Mouse (Mus musculus): ENCODE measurements around the gene Fpr2. TPM values are rescaled to one million over a fixed set of nuclear protein-coding genes. Genes with fewer than 3 reads are reported as not detected.

The Fpr2 gene
- polyA plus RNA-seq, 2 experiments: 0.14 to 0.36 TPM

GRCm38 (mm10) chr17:17845187-17846027, 42.2 kb upstream of the Fpr2 start:
- Histone ChIP-seq H3K4me2 (replicated peaks; ENCODE audit: low read depth, low read length, severe bottlenecking) (no peak overlapping the region), H3K36me3 (ENCODE audit: control insufficient read depth, insufficient read depth, low read length) (peaks cover 38% of the 10 kb centered on the region), H3K9me3 (ENCODE audit: control insufficient read depth, low read length) (no peaks in the 10 kb centered on the region), H3K27ac (replicated peaks; ENCODE audit: low read depth, low read length) (no peak overlapping the region), H3K4me1 (ENCODE audit: control insufficient read depth, insufficient read depth, low read length) (no peaks in the 10 kb centered on the region), H3K4me3 (replicated peaks; ENCODE audit: low read length) (no peak overlapping the region), H3K27me3 (ENCODE audit: control insufficient read depth, insufficient read depth, low read length) (no peaks in the 10 kb centered on the region), H3K9ac (ENCODE audit: low read depth, low read length, severe bottlenecking) (no peak overlapping the region)
- no peak for TF ChIP-seq POLR2A (IDR thresholded peaks at IDR 0.05; ENCODE audit: borderline replicate concordance, extremely low read depth, insufficient read depth, insufficient read length)
- 72% methylated on average over 10 of the region's 10 CpGs for WGBS
- no peak for ATAC-seq (ENCODE audit: low FRiP score, low read depth)
- DNase-seq (ENCODE audit: low spot score): no peak

- no peak for ATAC-seq (ENCODE audit: low FRiP score, low read depth)
- DNase-seq (ENCODE audit: low spot score): no peak
Measured at GRCm38 (mm10) chr17:17848988-17849387, 38.6 kb upstream of the Fpr2 start.

GRCm38 (mm10) chr17:17849906-17850712, 37.5 kb upstream of the Fpr2 start:
- Histone ChIP-seq H3K36me3 (ENCODE audit: control insufficient read depth, insufficient read depth, low read length) (peaks cover 18% of the 10 kb centered on the region; the same call in 1 of the 2 replicates), H3K4me2 (replicated peaks; ENCODE audit: low read depth, low read length, severe bottlenecking) (no peak overlapping the region), H3K4me3 (replicated peaks; ENCODE audit: low read length) (no peak overlapping the region), H3K9me3 (ENCODE audit: control insufficient read depth, low read length) (no peaks in the 10 kb centered on the region), H3K27me3 (ENCODE audit: control insufficient read depth, insufficient read depth, low read length) (no peaks in the 10 kb centered on the region), H3K4me1 (ENCODE audit: control insufficient read depth, insufficient read depth, low read length) (peaks cover 9% of the 10 kb centered on the region; the same call in 1 of the 2 replicates), H3K27ac (replicated peaks; ENCODE audit: low read depth, low read length) (no peak overlapping the region), H3K9ac (ENCODE audit: low read depth, low read length, severe bottlenecking) (no peak overlapping the region)
- no peak for TF ChIP-seq POLR2A (IDR thresholded peaks at IDR 0.05; ENCODE audit: borderline replicate concordance, extremely low read depth, insufficient read depth, insufficient read length)
- WGBS: 23% methylated on average over 52 of the region's 55 CpGs
- no peak for ATAC-seq (ENCODE audit: low FRiP score, low read depth)
- no peak for DNase-seq (ENCODE audit: low spot score)

More at GRCm38 (mm10) chr17:17848988-17849387, 38.6 kb upstream of the Fpr2 start:
- Histone ChIP-seq H3K9me3 (ENCODE audit: control insufficient read depth, low read length) (no peaks in the 10 kb centered on the region), H3K9ac (ENCODE audit: low read depth, low read length, severe bottlenecking) (no peak overlapping the region), H3K4me3 (replicated peaks; ENCODE audit: low read length) (no peak overlapping the region), H3K36me3 (ENCODE audit: control insufficient read depth, insufficient read depth, low read length) (peaks cover 15% of the 10 kb centered on the region; the same call in 1 of the 2 replicates), H3K27me3 (ENCODE audit: control insufficient read depth, insufficient read depth, low read length) (no peaks in the 10 kb centered on the region), H3K4me2 (replicated peaks; ENCODE audit: low read depth, low read length, severe bottlenecking) (no peak overlapping the region), H3K27ac (replicated peaks; ENCODE audit: low read depth, low read length) (no peak overlapping the region), H3K4me1 (ENCODE audit: control insufficient read depth, insufficient read depth, low read length) (no peaks in the 10 kb centered on the region)
- no peak for TF ChIP-seq POLR2A (IDR thresholded peaks at IDR 0.05; ENCODE audit: borderline replicate concordance, extremely low read depth, insufficient read depth, insufficient read length)
- 82% methylated on average over 2 of the region's 2 CpGs for WGBS

- H3K9me3 ChIP-seq (ENCODE audit: control insufficient read depth, low read length): no peaks in the 10 kb centered on the region
- DNase-seq (ENCODE audit: low spot score): no peak
- TF ChIP-seq POLR2A (IDR thresholded peaks at IDR 0.05; ENCODE audit: borderline replicate concordance, extremely low read depth, insufficient read depth, insufficient read length): no peak
- no peak within 1 kb of the TSS for H3K4me3 ChIP-seq (replicated peaks; ENCODE audit: low read length)
- peaks cover 16% of the 10 kb centered on the region for H3K36me3 ChIP-seq (ENCODE audit: control insufficient read depth, insufficient read depth, low read length)
- no peak within 1 kb of the TSS for H3K4me2 ChIP-seq (replicated peaks; ENCODE audit: low read depth, low read length, severe bottlenecking)
- H3K4me1 ChIP-seq (ENCODE audit: control insufficient read depth, insufficient read depth, low read length): peaks cover 10% of the 10 kb centered on the region; the same call in 1 of the 2 replicates
- H3K27ac ChIP-seq (replicated peaks; ENCODE audit: low read depth, low read length): no peak within 1 kb of the TSS
- WGBS: 14% methylated on average over 8 of the region's 8 CpGs
- no peaks in the 10 kb centered on the region for H3K27me3 ChIP-seq (ENCODE audit: control insufficient read depth, insufficient read depth, low read length)
- no peak within 1 kb of the TSS for H3K9ac ChIP-seq (ENCODE audit: low read depth, low read length, severe bottlenecking)
- ATAC-seq (ENCODE audit: low FRiP score, low read depth): peak; percentile 38; the same call in 1 of the 2 replicates
Measured at GRCm38 (mm10) chr17:17855064-17855838, 32.4 kb upstream of the Fpr2 start, which contains the start of gene Has1. Gene Has1 (minus strand): TSS chr17:17855205.

Data from limb, embryonic 14.5 days (tissue).